In genomic region chr2:102743918-102744696, GRCm38 (mm10) we compare ENCODE assay signal across 8 mouse cellular contexts.
DNase-seq lines count a peak whose midpoint lies in the region; TF ChIP-seq lines count a peak whose summit lies in the region.

No protein-coding gene starts in this region.

- no peak overlapping the region for H3K27ac ChIP-seq in left cerebral cortex, adult 2 months

- intact Hi-C loops in left cerebral cortex, adult 2 months (cut with DNase I): loop anchor here (5.0 kb wide), 2 partner anchors 57 to 273 kb away; no protein-coding TSS in a partner anchor
- intact Hi-C loops in left cerebral cortex, postnatal 36 days (cut with DNase I): loop anchor here (5.0 kb wide), 1 partner anchor 273 kb away; no protein-coding TSS in a partner anchor

- H3K4me3 ChIP-seq in left cerebral cortex, adult 2 months: no peak overlapping the region

- peak; percentile 68 for TF ChIP-seq CTCF in left cerebral cortex, adult 2 months (IDR thresholded peaks at IDR 0.05)

- DNase-seq in left cerebral cortex, adult 2 months (ENCODE audit: extremely low spot score in 1 of 2, low spot score in 2 of 2): peak; percentile 46 to 60
- no peak for DNase-seq in left cerebral cortex, postnatal 36 days (ENCODE audit: low spot score in 2 of 2)
- DNase-seq in R1 (ENCODE audit: low read depth, low spot score): peak; percentile 60
- DNase-seq in embryo, embryonic 9.5 days (ENCODE audit: extremely low spot score): peak; percentile 62
- DNase-seq in kidney, adult 9 months: peak; percentile 75
- peak; percentile 89 for DNase-seq in lung, postnatal 10 days
- peak; percentile 74 for DNase-seq in retina, embryonic 14.5 days (ENCODE audit: low spot score)
- peak; percentile 35 for DNase-seq in yolk sac, embryonic 10.5 days (ENCODE audit: low spot score)

Comparison
In these comparisons a context has a peak if more than half of its experiments do, and no peak if none do; other contexts are left out.
1. DNase-seq: peak in left cerebral cortex, adult 2 months (2 of 2), R1 (single experiment), embryo, embryonic 9.5 days (single experiment), kidney, adult 9 months (single experiment), lung, postnatal 10 days (single experiment), retina, embryonic 14.5 days (single experiment) and yolk sac, embryonic 10.5 days (single experiment); none in left cerebral cortex, postnatal 36 days (0 of 2).